Mouse (Mus musculus) E14TG2a.4 (cell line): ENCODE data around the gene Fate1.
A peak's percentile ranks its signal among the peaks of the same experiment; 100 is the strongest.

Source experiments
- CTCF ChIP-seq: conservative IDR thresholded peaks from 2 replicates; pipeline ENCODE4 v1.5.1; 2014; ENCODE audit warnings: low read length
- NANOG ChIP-seq: IDR thresholded peaks from 2 replicates; pipeline ENCODE4 v1.6.1; 2014; ENCODE audit warnings: borderline replicate concordance, low read length, mixed read lengths
- POU5F1 ChIP-seq: IDR thresholded peaks from 2 replicates; pipeline ENCODE4 v1.6.1; 2014; ENCODE audit warnings: low read length, borderline replicate concordance

DNA sequence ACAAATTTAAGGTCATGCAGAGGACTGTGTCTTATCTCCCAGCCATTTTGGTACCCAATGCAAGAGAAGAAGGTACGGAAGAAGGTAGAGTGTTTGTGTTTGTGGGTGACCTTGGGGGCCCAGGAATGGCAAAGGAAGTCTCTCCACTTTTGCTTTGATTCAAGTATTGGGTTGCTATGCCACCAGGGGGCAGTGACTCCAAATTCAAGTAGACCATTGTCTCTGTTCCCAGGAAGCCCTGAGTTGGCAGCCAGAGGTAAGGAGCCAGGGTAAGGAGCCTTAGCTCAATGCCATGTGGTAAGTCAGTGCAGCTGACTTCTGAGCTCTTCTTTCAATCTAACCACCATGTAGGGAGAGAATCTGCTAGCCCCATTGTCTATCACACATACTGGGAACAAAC lies 11.0 kb downstream of the Fate1 start:
- TF ChIP-seq CTCF (peak; percentile 11; the same call in 1 of the 2 replicates), NANOG (no peak), POU5F1 (no peak)
